Mouse (Mus musculus) G1E (cell line): ENCODE data around the gene Spi1.

Experiments used
- CTCF ChIP-seq: IDR thresholded peaks from 2 replicates; pipeline ENCODE4 v1.5.1; 2012; ENCODE audit warnings: low read depth, low read length, inconsistent platforms, mixed read lengths
- GATA2 ChIP-seq: IDR thresholded peaks from 2 replicates; pipeline ENCODE4 v1.6.1; 2012; ENCODE audit warnings: low read depth, low read length, inconsistent platforms, borderline replicate concordance
- POLR2AphosphoS5 ChIP-seq: IDR thresholded peaks from 2 replicates; pipeline ENCODE4 v1.6.1; 2012; ENCODE audit warnings: low read depth, low read length, inconsistent platforms; ENCODE audit not compliant: insufficient replicate concordance
- TAL1 ChIP-seq: conservative IDR thresholded peaks from 2 replicates; pipeline ENCODE4 v1.6.1; 2012; ENCODE audit warnings: low read depth, low read length, inconsistent platforms, mixed read lengths

- TF ChIP-seq CTCF, result no peak
- TF ChIP-seq GATA2, result no peak
- no peak for TF ChIP-seq TAL1
- TF ChIP-seq POLR2AphosphoS5, result no peak
Measured at GRCm38 (mm10) chr2:91097015-91097414, 14.8 kb downstream of the Spi1 start.
